Mouse (Mus musculus) spleen, adult 2 months (tissue): ENCODE results near the gene Pigt.

ENCODE experiments used
- CTCF ChIP-seq: fragments of 200-500 bp; IDR thresholded peaks from 2 replicates; pipeline ENCODE4 v1.5.1; 2011; ENCODE audit warnings: mild to moderate bottlenecking, inconsistent platforms; ENCODE audit not compliant: insufficient read depth, insufficient read length, insufficient replicate concordance; ENCODE audit errors: extremely low read depth
- POLR2A ChIP-seq: fragments of 200-500 bp; IDR thresholded peaks from 2 replicates; pipeline ENCODE4 v1.6.1; 2011; ENCODE audit warnings: low read depth, low read length, inconsistent platforms

DNA sequence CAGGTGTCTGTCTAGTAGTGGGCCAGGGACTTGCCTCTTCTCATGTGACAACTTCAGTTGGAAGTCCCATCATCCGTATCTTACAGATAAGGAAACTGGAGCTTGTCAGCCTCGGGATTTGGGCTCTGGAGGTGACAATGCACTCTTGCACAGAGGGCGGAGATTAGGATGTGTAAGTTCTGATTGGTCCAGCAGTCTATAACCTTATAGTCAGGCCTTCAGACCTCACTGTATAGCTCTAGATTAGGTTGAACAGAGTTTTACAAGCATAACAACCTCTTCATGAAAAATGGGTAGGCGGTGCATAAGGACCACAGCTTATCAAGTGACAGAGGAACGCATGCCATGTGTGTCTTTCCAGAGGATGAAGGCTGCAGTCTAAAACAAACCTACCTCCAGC lies 30.5 kb upstream of the Pigt start:
- no peak for TF ChIP-seq CTCF
- no peak for TF ChIP-seq POLR2A
